Mouse (Mus musculus): ENCODE measurements around the gene Tada2a. TPM values are rescaled to one million over a fixed set of nuclear protein-coding genes. Genes with fewer than 3 reads are reported as not detected.

Tada2a gene
- polyA plus RNA-seq, 1 experiment from 2014 or later: 47.3 TPM

DNA sequence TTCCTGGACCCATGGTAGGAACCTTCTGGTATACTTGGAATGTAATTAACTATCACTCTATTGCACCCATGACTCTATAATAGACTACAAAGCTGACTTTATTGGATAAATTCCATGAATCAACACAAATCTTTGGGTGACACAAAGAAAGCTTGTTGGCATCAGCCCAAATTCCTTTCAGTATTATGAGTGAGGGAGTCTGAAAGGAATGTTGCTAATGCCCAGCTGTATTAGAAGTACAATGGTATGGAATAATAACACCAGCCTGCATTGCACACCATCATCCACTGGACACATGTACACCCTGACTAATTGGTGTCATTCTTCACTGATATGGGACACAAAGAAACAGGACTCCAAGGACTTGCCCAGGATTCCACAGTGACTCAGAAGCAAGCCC is 28.2 kb downstream of the Tada2a start:
- Histone ChIP-seq H3K36me3 (peaks cover 87% of the 10 kb centered on the region), H3K27ac (no peak overlapping the region)
- no peak for ATAC-seq (ENCODE audit: low FRiP score, low read depth)

DNA sequence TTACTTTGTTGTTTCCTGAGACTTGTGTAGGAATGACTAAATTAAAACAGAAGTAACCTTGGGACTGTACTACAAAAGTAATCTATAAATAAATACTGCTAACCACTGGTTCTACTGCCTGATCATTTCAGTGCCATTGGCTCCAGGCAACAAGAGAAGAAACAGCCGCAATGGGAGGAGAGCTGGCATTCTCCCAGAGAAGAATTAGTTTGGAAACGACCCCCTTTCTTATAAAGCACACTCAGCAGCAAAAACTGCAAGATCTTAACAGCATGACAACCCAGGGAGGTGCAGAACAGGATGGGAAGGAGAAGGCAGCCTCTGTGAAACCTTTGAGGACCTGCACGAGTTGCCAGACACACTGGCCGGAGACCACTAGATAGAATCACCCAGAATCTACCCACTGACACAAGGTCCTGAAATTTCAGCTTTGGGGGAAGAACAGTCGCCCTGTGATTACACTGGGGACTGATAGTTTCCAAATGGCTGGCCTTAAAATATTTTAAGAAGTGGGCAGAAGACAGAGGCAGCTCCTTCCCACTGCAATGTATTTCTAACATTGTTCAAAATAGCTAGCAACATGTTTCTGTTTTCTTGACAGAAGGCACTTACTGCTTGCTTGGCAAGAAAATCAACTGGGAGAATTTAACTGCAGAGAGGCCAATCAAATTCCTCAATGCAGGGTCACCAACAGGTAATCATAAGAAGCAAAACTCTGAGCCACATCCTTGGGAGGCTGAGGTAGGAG is 32.0 kb downstream of the Tada2a start:
- no peak overlapping the region for H3K9ac ChIP-seq
- 72% methylated on average over 5 of the region's 5 CpGs for WGBS
- no peak overlapping the region for H3K27ac ChIP-seq

More for the DNA sequence above, 28.2 kb downstream of the Tada2a start:
- Histone ChIP-seq H3K27me3 (no peaks in the 10 kb centered on the region), H3K9me3 (no peaks in the 10 kb centered on the region), H3K9ac (no peak overlapping the region), H3K4me3 (no peak overlapping the region), H3K4me2 (replicated peaks) (no peak overlapping the region), H3K4me1 (peaks cover 7% of the 10 kb centered on the region; the same call in 1 of the 2 replicates)

DNA sequence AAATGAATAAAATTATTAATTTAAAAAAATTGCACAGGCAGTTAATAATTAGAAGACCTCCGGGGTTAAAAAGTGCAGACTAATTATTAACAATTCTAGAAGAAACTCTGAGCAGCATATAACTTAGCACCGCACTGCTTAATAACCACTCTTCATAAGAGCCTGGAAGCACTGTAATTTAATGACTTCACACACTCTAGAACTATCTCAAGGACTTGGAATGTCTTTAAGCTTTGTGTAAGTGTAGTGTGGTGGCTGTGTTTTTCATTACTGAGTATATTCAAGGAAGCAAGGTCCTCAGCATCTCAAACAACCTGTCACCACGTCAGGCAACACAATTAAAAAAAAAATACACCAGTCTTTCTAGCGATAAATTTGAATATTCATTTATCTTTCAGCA is 34.3 kb downstream of the Tada2a start:
- no peak for ATAC-seq (ENCODE audit: low FRiP score, low read depth)
- Histone ChIP-seq H3K4me3 (no peak overlapping the region), H3K9me3 (no peaks in the 10 kb centered on the region), H3K36me3 (peaks cover 71% of the 10 kb centered on the region), H3K4me2 (replicated peaks) (no peak overlapping the region), H3K4me1 (no peaks in the 10 kb centered on the region), H3K27me3 (no peaks in the 10 kb centered on the region), H3K9ac (no peak overlapping the region), H3K27ac (no peak overlapping the region)
- WGBS: 86% methylated on average over 4 of the region's 4 CpGs

More for the DNA sequence above, 32.0 kb downstream of the Tada2a start:
- Histone ChIP-seq H3K4me3 (no peak overlapping the region), H3K4me1 (peaks cover 7% of the 10 kb centered on the region; the same call in 1 of the 2 replicates), H3K4me2 (replicated peaks) (no peak overlapping the region), H3K27me3 (no peaks in the 10 kb centered on the region), H3K9me3 (no peaks in the 10 kb centered on the region), H3K36me3 (peaks cover 74% of the 10 kb centered on the region)
- ATAC-seq (ENCODE audit: low FRiP score, low read depth): no peak

DNA sequence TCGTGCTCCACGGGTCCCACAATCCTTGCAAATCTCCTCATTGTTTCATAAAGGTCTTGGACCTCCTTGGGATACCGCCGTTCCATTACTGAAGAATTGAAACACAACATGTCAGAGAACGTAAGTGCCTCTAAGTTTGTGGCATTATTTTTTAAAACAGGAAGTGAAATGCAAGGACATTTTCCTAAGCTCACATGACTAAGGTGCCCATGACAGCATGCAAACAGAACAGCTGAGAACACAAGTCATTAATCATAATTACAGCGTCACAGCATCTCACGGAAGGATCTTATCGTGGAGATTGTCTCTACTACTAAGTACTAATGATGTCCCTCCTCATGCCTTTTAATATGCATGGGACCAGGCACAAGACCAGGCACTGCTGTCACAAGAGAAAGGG is 38.8 kb downstream of the Tada2a start:
- WGBS: 93% methylated on average over 8 of the region's 8 CpGs
- Histone ChIP-seq H3K9ac (no peak overlapping the region), H3K36me3 (peaks cover 65% of the 10 kb centered on the region), H3K27me3 (no peaks in the 10 kb centered on the region), H3K4me1 (no peaks in the 10 kb centered on the region), H3K4me2 (replicated peaks) (no peak overlapping the region), H3K27ac (no peak overlapping the region), H3K4me3 (no peak overlapping the region), H3K9me3 (no peaks in the 10 kb centered on the region)
- ATAC-seq (ENCODE audit: low FRiP score, low read depth): no peak

DNA sequence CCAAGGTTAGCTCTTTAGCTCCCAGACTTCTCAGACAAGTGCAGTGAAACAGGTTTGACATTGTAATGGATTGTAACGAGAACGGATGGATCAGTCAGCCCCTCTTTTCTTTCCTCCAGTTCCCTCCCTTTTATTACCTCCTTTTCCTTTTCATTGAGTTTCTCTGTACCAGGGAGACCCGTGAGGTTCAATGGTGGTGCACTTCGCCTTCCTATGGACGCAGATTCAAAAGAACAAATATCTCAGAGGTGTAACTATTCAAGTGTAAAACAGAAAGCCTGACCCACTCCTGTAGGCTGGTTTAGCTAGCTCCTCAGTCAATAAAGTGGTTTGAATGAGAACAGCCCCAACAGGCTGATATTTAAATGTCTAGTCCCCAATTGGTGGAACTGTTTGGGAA is 47.5 kb downstream of the Tada2a start:
- Histone ChIP-seq H3K9ac (no peak overlapping the region), H3K9me3 (no peaks in the 10 kb centered on the region), H3K27ac (no peak overlapping the region), H3K27me3 (no peaks in the 10 kb centered on the region), H3K4me2 (replicated peaks) (no peak overlapping the region), H3K4me3 (no peak overlapping the region), H3K4me1 (peaks cover 9% of the 10 kb centered on the region; the same call in 1 of the 2 replicates), H3K36me3 (peaks cover 70% of the 10 kb centered on the region)
- no peak for ATAC-seq (ENCODE audit: low FRiP score, low read depth)
- WGBS: 91% methylated on average over 5 of the region's 5 CpGs

DNA sequence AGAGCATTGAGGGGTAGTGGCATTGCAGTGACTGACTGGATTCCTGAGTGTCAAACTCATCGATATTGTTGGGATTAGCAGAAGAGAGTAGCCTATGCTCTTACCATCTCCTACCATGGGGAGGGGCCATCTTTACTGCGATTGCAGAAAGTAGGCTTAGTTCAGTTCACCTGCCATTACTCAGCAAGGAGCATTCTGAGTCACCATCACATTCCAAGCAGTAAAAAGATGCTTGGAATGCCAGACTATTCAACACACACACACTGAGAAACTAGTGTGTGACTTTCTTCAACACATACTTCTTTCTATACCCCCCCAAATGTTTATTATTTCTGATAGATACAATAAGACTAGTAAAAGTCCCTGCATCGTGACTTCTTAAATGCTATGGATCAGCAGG is 49.1 kb downstream of the Tada2a start:
- H3K4me3 ChIP-seq: no peak overlapping the region
- H3K4me2 ChIP-seq (replicated peaks): no peak overlapping the region
- H3K27me3 ChIP-seq: no peaks in the 10 kb centered on the region
- peaks cover 9% of the 10 kb centered on the region; the same call in 1 of the 2 replicates for H3K4me1 ChIP-seq
- peaks cover 65% of the 10 kb centered on the region for H3K36me3 ChIP-seq
- H3K9me3 ChIP-seq: no peaks in the 10 kb centered on the region
- ATAC-seq (ENCODE audit: low FRiP score, low read depth): no peak
- no peak overlapping the region for H3K9ac ChIP-seq
- H3K27ac ChIP-seq: no peak overlapping the region
- 93% methylated on average over 3 of the region's 3 CpGs for WGBS

DNA sequence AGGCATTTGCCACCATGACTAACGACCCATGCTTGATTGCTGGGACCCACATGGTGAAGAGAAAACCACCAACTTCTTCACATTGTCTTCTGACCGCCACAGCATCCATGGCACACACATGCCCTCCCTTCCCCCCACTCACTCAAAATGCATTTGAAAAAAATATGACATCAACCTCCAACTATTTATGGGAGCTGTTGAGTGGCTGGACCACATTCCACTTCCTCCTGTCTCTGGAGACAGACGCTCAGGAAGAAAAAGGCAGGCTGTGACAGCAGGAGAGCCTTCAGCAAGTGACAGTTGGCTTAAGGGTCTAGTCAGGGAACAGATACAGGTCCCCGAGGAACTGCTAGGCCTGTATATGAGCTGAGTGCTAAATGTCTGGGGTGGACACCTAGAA is 49.5 kb downstream of the Tada2a start:
- Histone ChIP-seq H3K4me1 (peaks cover 9% of the 10 kb centered on the region; the same call in 1 of the 2 replicates), H3K9ac (no peak overlapping the region), H3K4me3 (no peak overlapping the region), H3K9me3 (no peaks in the 10 kb centered on the region), H3K4me2 (replicated peaks) (no peak overlapping the region), H3K27me3 (no peaks in the 10 kb centered on the region), H3K27ac (no peak overlapping the region), H3K36me3 (peaks cover 63% of the 10 kb centered on the region)
- WGBS: 72% methylated on average over 4 of the region's 4 CpGs
- ATAC-seq (ENCODE audit: low FRiP score, low read depth): no peak

DNA sequence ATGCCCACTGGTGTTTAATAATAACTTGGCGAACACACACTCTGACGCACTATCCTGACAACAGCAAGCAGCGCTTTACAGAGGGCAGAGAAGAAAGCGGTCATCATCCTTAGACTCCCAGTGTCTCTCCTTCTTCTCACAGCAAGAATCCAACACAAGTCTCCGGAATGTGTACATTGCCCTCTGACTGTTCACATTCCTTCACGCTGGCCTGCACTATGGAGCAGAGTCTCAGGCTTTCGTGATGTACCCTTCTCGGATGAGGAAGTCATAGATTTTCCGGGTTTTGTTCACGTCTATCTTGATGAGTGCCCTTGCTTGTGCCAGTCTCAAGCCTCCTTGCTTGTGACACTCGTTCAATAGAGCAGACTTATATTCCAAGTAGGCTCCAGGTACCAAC is 50.0 kb downstream of the Tada2a start:
- no peak for ATAC-seq (ENCODE audit: low FRiP score, low read depth)
- H3K4me1 ChIP-seq: peaks cover 9% of the 10 kb centered on the region; the same call in 1 of the 2 replicates
- peaks cover 57% of the 10 kb centered on the region for H3K36me3 ChIP-seq
- H3K9ac ChIP-seq: no peak overlapping the region
- H3K27ac ChIP-seq: no peak overlapping the region
- H3K4me3 ChIP-seq: no peak overlapping the region
- H3K4me2 ChIP-seq (replicated peaks): no peak overlapping the region
- 96% methylated on average over 11 of the region's 11 CpGs for WGBS
- no peaks in the 10 kb centered on the region for H3K9me3 ChIP-seq
- no peaks in the 10 kb centered on the region for H3K27me3 ChIP-seq

DNA sequence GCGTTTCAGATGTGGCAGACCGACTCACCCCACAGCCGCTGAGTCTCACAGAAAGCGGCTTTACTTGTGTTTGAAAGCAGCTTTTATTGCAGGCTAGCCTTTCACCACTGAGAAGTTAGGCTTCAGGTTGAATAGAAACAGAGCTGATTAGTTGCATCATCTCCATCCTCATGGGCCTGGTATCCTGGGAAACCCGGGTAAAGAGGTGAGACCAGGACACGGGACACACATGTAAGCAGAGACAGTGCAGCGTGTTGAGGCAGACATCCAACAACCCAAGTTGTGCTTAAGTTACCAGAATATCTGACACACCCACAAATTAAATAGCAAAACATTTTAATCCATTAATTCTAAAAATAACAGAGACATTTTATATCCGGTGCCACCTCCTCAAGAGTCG is 50.8 kb downstream of the Tada2a start:
- no peak overlapping the region for H3K4me3 ChIP-seq
- H3K4me1 ChIP-seq: peaks cover 16% of the 10 kb centered on the region
- H3K27me3 ChIP-seq: no peaks in the 10 kb centered on the region
- no peak for ATAC-seq (ENCODE audit: low FRiP score, low read depth)
- H3K4me2 ChIP-seq (replicated peaks): no peak overlapping the region
- WGBS: 82% methylated on average over 9 of the region's 9 CpGs
- H3K9me3 ChIP-seq: no peaks in the 10 kb centered on the region
- peaks cover 51% of the 10 kb centered on the region for H3K36me3 ChIP-seq
- H3K9ac ChIP-seq: no peak overlapping the region
- H3K27ac ChIP-seq: no peak overlapping the region; the same call in 1 of the 2 replicates

DNA sequence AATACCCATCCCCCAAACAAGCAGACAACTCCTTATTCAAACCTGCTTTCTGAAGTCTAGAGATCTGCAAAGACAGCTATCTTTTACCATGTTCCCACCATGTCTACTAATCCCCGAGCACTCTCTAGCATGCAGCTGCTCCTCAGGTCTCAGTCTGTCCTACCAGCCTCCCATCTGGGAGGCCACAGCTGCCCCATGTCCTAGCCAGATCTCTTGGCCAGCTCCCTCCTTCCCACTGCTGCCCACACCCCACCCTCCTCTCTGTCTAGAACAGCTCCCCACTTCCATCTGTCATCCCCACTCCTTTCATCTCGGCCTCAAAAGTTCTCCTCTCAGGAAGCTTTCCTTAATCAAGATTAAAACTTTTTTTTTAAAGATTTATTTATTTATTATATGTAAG is 52.4 kb downstream of the Tada2a start:
- Histone ChIP-seq H3K4me2 (replicated peaks) (no peak overlapping the region), H3K27me3 (no peaks in the 10 kb centered on the region), H3K9me3 (no peaks in the 10 kb centered on the region), H3K4me1 (peaks cover 25% of the 10 kb centered on the region), H3K36me3 (peaks cover 38% of the 10 kb centered on the region), H3K4me3 (no peak overlapping the region), H3K9ac (no peak overlapping the region), H3K27ac (no peak overlapping the region)
- ATAC-seq (ENCODE audit: low FRiP score, low read depth): no peak
- WGBS: 77% methylated on average over 2 of the region's 2 CpGs

DNA sequence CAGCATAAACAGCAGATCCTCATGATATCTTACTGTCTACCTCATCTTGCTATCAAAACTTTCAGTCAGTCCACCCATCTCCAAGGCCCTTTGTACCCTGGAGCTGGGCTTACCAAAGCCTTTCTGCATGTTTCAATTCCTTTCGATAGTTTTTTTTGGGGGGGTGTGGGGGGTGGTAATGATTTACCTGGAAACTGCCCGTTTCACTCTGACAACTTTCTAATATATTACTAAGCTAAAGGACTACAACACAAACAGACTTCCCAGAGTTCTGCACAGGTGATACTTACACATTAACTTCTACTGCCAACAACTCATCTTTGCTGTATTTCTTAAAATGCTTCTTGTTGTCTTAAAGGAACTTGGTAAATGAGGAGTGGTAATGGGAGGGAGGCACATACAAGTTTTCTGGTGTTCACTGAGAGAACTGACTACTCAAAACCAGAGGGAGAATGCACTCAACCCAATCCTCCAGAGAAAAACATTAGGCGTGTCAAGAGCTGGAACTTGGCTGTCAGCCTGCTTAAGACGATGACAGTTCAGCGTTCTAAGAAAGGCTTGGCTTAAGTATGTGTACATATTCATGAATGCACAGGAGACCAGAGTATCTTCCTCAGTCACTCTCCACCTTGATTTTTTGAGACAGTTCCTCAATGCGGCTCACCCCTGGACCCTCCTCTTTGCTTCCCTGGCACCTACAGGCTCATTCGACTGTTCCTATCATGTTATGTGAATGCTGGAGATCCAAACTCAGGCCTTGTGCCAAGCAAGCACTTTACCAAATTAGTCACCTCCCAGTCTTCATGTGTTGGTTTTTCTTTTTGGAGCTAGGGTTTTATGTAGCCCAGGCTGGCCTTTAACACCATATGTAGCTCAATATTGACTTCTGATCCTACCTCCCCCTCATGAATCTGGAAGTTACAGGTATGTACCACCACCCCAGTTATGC is 55.3 kb downstream of the Tada2a start:
- Histone ChIP-seq H3K4me3 (no peak overlapping the region), H3K9ac (no peak overlapping the region), H3K4me2 (replicated peaks) (no peak overlapping the region), H3K4me1 (peaks cover 16% of the 10 kb centered on the region), H3K9me3 (no peaks in the 10 kb centered on the region), H3K27ac (no peak overlapping the region), H3K36me3 (peaks cover 11% of the 10 kb centered on the region), H3K27me3 (peaks cover 13% of the 10 kb centered on the region)
- 77% methylated on average over 7 of the region's 7 CpGs for WGBS
- no peak for ATAC-seq (ENCODE audit: low FRiP score, low read depth)

All from limb, embryonic 13.5 days (tissue).